Mouse (Mus musculus) forebrain, embryonic 15.5 days (tissue): ENCODE results near the gene Socs2. TPM values are rescaled to one million over a fixed set of nuclear protein-coding genes. Genes with fewer than 3 reads are reported as not detected.

Experiments used
- ATAC-seq: fragments of 200-750 bp; cut with Nextera tagmentation; replicated peaks from 2 replicates; pipeline ENCODE4 v1.8.0; 2017; ENCODE audit warnings: mild to moderate bottlenecking, moderate TSS enrichment, moderate library complexity
- H3K27ac ChIP-seq: fragments of 300-500 bp; sonication (generic); replicated peaks from 2 replicates; pipeline ENCODE4 v1.5.1; 2015; ENCODE audit warnings: mild to moderate bottlenecking, inconsistent platforms
- H3K27me3 ChIP-seq: fragments of 300-500 bp; sonication (generic); 2 replicates; pipeline ENCODE4 v1.6.1; 2015; ENCODE audit warnings: inconsistent platforms
- H3K36me3 ChIP-seq: fragments of 300-500 bp; sonication (generic); 2 replicates; pipeline ENCODE4 v1.6.1; 2015; ENCODE audit warnings: mild to moderate bottlenecking, inconsistent platforms
- H3K4me1 ChIP-seq: fragments of 300-500 bp; sonication (generic); 2 replicates; pipeline ENCODE4 v1.6.1; 2015; ENCODE audit warnings: inconsistent platforms
- H3K4me2 ChIP-seq: fragments of 300-500 bp; sonication (generic); replicated peaks from 2 replicates; pipeline ENCODE4 v1.6.1; 2015; ENCODE audit warnings: mild to moderate bottlenecking, inconsistent platforms
- H3K4me3 ChIP-seq: fragments of 300-500 bp; sonication (generic); 2 replicates; pipeline ENCODE4 v1.5.1; 2015; ENCODE audit warnings: mild to moderate bottlenecking, inconsistent platforms
- H3K9ac ChIP-seq: fragments of 300-500 bp; sonication (generic); replicated peaks from 2 replicates; pipeline ENCODE4 v1.6.1; 2015; ENCODE audit warnings: mild to moderate bottlenecking, inconsistent platforms
- H3K9me3 ChIP-seq: fragments of 300-500 bp; sonication (generic); 2 replicates; pipeline ENCODE4 v1.6.1; 2016; ENCODE audit warnings: inconsistent platforms
- WGBS: fragments of 180-500 bp; shearing (Covaris S2); methylation state at CpG from one replicate; pipeline ENCODE4 v1.1.7; 2015; ENCODE audit warnings: mixed read lengths; 5-methylcytosine and 5-hydroxymethylcytosine counted together
- polyA plus RNA-seq: library from polyadenylated mRNA; unstranded; fragments of >200 nt; fragmentation: Nextera tagmentation; extraction: Ambion mirVana; gene quantifications from 2 replicates; pipeline ENCODE4 v1.2.1, GENCODE M21; 2015

Gene Socs2
- polyA plus RNA-seq, 1 experiment from 2014 or later: 144 TPM

- ATAC-seq: no peak
- Histone ChIP-seq H3K27ac (no peak overlapping the region), H3K36me3 (no peaks in the 10 kb centered on the region), H3K4me2 (no peak overlapping the region), H3K9me3 (no peaks in the 10 kb centered on the region), H3K9ac (no peak overlapping the region), H3K27me3 (no peaks in the 10 kb centered on the region), H3K4me3 (no peak overlapping the region), H3K4me1 (no peaks in the 10 kb centered on the region)
- WGBS: 69% methylated on average over 7 of the region's 7 CpGs
Measured at GRCm38 (mm10) chr10:95356711-95357110, 60.3 kb downstream of the Socs2 start.

- no peak overlapping the region for H3K27ac ChIP-seq
- H3K9me3 ChIP-seq: no peaks in the 10 kb centered on the region
- H3K4me2 ChIP-seq: no peak overlapping the region
- H3K4me3 ChIP-seq: no peak overlapping the region
- no peaks in the 10 kb centered on the region for H3K27me3 ChIP-seq
- ATAC-seq: no peak
- no peaks in the 10 kb centered on the region for H3K36me3 ChIP-seq
- no peaks in the 10 kb centered on the region for H3K4me1 ChIP-seq
- 58% methylated on average over 6 of the region's 6 CpGs for WGBS
- H3K9ac ChIP-seq: no peak overlapping the region
Measured at GRCm38 (mm10) chr10:95355678-95356268, 61.2 kb downstream of the Socs2 start.

GRCm38 (mm10) chr10:95354673-95355072 lies 62.3 kb downstream of the Socs2 start:
- Histone ChIP-seq H3K9me3 (no peaks in the 10 kb centered on the region), H3K4me2 (no peak overlapping the region), H3K9ac (no peak overlapping the region), H3K36me3 (no peaks in the 10 kb centered on the region), H3K27me3 (no peaks in the 10 kb centered on the region), H3K27ac (no peak overlapping the region), H3K4me1 (no peaks in the 10 kb centered on the region), H3K4me3 (no peak overlapping the region)
- ATAC-seq: no peak

GRCm38 (mm10) chr10:95354047-95354446 lies 62.9 kb downstream of the Socs2 start:
- H3K27ac ChIP-seq: no peak overlapping the region
- no peaks in the 10 kb centered on the region for H3K4me1 ChIP-seq
- no peaks in the 10 kb centered on the region for H3K27me3 ChIP-seq
- no peak overlapping the region for H3K4me3 ChIP-seq
- H3K9me3 ChIP-seq: no peaks in the 10 kb centered on the region
- no peak overlapping the region for H3K4me2 ChIP-seq
- no peak for ATAC-seq
- 67% methylated on average over 6 of the region's 6 CpGs for WGBS
- no peaks in the 10 kb centered on the region for H3K36me3 ChIP-seq
- no peak overlapping the region for H3K9ac ChIP-seq

DNA sequence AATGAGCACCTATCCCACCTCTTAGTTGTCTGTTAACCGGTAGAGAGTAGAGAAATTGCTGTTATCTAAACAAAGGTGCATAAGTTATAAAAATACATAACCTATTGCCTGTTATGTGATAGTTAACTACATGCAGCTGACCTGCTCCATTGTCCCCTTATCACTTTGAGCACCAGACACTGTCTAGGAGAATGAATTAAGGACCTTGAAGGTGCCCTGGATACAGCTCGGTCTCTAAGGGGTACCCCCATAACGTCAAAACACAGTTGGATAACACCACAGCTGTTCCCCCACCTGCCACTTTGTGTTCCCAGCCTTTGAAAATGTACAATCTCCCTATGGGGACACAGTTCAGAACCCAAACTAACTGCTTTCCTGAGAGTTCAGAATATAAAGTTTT lies 68.5 kb downstream of the Socs2 start:
- Histone ChIP-seq H3K36me3 (no peaks in the 10 kb centered on the region), H3K27me3 (no peaks in the 10 kb centered on the region), H3K4me2 (no peak overlapping the region), H3K4me1 (no peaks in the 10 kb centered on the region), H3K4me3 (no peak overlapping the region), H3K27ac (no peak overlapping the region), H3K9ac (no peak overlapping the region), H3K9me3 (no peaks in the 10 kb centered on the region)
- WGBS: 85% methylated on average over 3 of the region's 3 CpGs
- ATAC-seq: no peak

DNA sequence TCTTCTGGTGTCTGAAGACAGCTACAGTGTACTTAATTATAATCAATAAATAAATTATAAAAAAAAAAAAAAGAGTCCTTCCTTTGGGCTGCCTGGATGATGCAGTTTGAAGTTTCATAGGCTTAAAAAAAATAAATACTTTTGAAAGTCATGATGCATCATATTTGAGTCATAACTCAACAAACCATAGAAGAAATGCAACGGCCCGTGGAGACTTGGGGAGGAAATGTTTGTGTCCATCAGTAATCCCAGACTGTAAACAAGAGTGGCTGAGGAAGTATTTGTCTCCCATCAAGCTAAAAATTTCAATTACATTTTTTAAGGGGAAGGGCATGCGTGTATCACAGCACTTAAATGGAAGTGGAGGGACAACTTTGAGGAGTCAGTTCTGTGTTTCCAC lies 69.2 kb downstream of the Socs2 start:
- H3K9me3 ChIP-seq: no peaks in the 10 kb centered on the region
- no peak overlapping the region for H3K4me2 ChIP-seq
- no peaks in the 10 kb centered on the region for H3K27me3 ChIP-seq
- H3K4me3 ChIP-seq: no peak overlapping the region
- H3K9ac ChIP-seq: no peak overlapping the region
- 96% methylated on average over 3 of the region's 3 CpGs for WGBS
- no peaks in the 10 kb centered on the region for H3K4me1 ChIP-seq
- H3K36me3 ChIP-seq: no peaks in the 10 kb centered on the region
- no peak overlapping the region for H3K27ac ChIP-seq
- no peak for ATAC-seq

DNA sequence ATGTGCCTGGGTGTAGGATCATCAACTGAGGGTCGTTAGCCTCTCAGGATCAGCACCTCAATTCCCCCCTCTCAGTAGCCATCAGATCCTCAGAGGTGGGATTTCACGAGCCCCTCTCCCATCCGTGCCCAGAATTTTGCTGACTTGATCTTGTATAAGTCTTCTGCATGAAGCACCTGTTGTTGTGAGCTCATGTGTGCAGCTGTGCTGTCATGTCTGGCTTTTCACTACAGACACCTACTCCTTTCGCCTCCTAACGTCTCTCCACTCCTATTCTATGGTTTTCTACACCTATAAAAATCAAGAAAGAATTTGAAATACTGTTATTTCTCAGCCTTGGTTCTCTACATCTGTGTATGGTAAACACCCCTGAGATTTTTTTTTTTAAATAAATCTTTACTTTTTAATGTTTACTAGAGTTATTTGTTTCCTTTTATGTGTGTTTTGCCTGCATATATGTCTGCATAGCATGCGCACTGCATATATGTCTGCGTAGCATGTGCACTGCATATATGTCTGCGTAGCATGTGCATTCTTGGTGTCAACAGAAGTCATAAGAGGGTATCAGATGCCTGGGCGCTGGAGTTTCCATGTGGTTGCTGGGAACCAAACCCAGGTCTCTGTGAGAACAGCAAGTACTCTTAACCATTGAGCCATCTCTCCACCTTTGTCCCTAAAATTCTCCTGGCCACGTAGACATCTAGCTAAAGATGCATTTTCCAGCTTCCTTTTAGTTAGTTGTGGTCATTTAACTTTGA lies 74.0 kb downstream of the Socs2 start:
- Histone ChIP-seq H3K36me3 (no peaks in the 10 kb centered on the region), H3K4me1 (no peaks in the 10 kb centered on the region), H3K9ac (no peak overlapping the region), H3K9me3 (no peaks in the 10 kb centered on the region), H3K4me2 (no peak overlapping the region), H3K27me3 (no peaks in the 10 kb centered on the region), H3K27ac (no peak overlapping the region), H3K4me3 (no peak overlapping the region)
- no peak for ATAC-seq
- WGBS: 85% methylated on average over 10 of the region's 10 CpGs

GRCm38 (mm10) chr10:95340676-95341075 lies 76.3 kb downstream of the Socs2 start:
- Histone ChIP-seq H3K36me3 (no peaks in the 10 kb centered on the region), H3K4me1 (peaks cover 4% of the 10 kb centered on the region; the same call in 1 of the 2 replicates), H3K27me3 (no peaks in the 10 kb centered on the region), H3K9me3 (no peaks in the 10 kb centered on the region), H3K4me2 (no peak overlapping the region), H3K9ac (no peak overlapping the region), H3K27ac (no peak overlapping the region), H3K4me3 (no peak overlapping the region)
- WGBS: 87% methylated on average over 4 of the region's 4 CpGs
- no peak for ATAC-seq

- Histone ChIP-seq H3K9me3 (no peaks in the 10 kb centered on the region), H3K4me3 (no peak overlapping the region), H3K27ac (no peak overlapping the region), H3K4me1 (peaks cover 4% of the 10 kb centered on the region; the same call in 1 of the 2 replicates), H3K9ac (no peak overlapping the region), H3K36me3 (no peaks in the 10 kb centered on the region), H3K4me2 (no peak overlapping the region), H3K27me3 (no peaks in the 10 kb centered on the region)
- WGBS: 73% methylated on average over 5 of the region's 5 CpGs
- ATAC-seq: no peak
Measured at GRCm38 (mm10) chr10:95337589-95337988, 79.4 kb downstream of the Socs2 start.

DNA sequence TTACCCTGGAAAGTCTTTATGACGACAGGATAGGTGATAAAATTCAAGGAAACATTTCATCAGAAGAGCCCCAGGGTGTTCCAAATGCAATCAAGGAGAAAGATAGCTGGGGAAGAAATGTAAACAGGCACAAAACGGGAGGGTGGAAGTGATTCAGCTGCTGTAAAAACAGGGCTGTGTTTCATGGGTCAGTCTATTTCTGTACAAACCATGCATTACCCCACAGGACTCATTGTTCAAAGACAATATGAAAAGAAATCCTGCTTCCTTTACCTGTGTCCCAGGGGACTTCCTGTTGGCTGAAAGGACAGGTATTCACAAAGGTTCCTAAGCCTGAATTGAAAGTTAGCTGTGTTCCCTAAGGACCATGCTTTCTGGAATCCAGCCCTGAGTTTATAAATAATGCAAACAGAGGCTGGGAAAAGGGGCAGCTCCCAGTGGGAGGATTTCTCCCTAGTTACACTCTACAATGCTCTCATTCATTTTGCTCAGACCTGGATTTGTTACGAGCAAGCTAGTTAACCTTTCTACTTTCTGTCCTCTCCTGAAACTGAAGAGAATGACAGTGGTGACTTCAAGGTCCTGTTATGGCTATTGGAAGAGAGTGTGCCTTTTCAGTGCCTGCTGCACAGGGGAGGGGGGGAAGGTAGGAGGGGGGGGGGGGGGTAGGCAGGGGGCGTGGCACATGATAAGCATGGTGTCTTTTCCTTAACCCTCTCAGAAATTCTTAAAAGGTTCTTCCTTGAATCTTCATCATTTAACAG lies 80.0 kb downstream of the Socs2 start:
- no peak overlapping the region for H3K4me3 ChIP-seq
- no peak overlapping the region for H3K9ac ChIP-seq
- H3K36me3 ChIP-seq: no peaks in the 10 kb centered on the region
- H3K27ac ChIP-seq: no peak overlapping the region
- H3K4me1 ChIP-seq: peaks cover 4% of the 10 kb centered on the region; the same call in 1 of the 2 replicates
- no peaks in the 10 kb centered on the region for H3K9me3 ChIP-seq
- peak; percentile 43; the same call in 1 of the 2 replicates for ATAC-seq
- no peaks in the 10 kb centered on the region for H3K27me3 ChIP-seq
- no peak overlapping the region for H3K4me2 ChIP-seq
- WGBS: 30% methylated on average over 4 of the region's 4 CpGs
